Mouse (Mus musculus) stomach, adult 2 months (tissue): Measurements from ENCODE around the gene Ube2d3. TPM values are rescaled to one million over a fixed set of nuclear protein-coding genes. Genes with fewer than 3 reads are reported as not detected.

Experiments
- polyA plus RNA-seq: library from polyadenylated mRNA; depleted of rRNA; stranded (reverse); fragments of >200 nt; gene quantifications from 2 replicates; pipeline ENCODE4 v1.2.3, GENCODE M21; 2012; rRNA removed

The Ube2d3 gene
- 71.5 and 109 TPM in 2 replicates for polyA plus RNA-seq

GRCm38 (mm10) chr3:135437758-135438495 is at the start of gene Ube2d3:
Gene Ube2d3, plus strand, starts transcription at chr3:135438149.

GRCm38 (mm10) chr3:135423608-135424212 is 14.2 kb upstream of the Ube2d3 start, which contains the start of gene Cisd2:
Gene Cisd2, minus strand, starts transcription at chr3:135423925.

GRCm38 (mm10) chr3:135485128-135485899 is 47.4 kb downstream of the Ube2d3 start, which contains the start of gene Manba:
Gene Manba, plus strand, starts transcription at chr3:135485611.

Other genes starting within 250 kb of the Ube2d3 start
- gene Cenpe, start 225.6 kb upstream of the Ube2d3 start, polyA plus RNA-seq: 0.08 and 0.39 TPM in 2 replicates
- 0.40 and 0.67 TPM in 2 replicates for gene Bdh2, start 156.9 kb upstream of the Ube2d3 start, polyA plus RNA-seq
- gene Slc9b2, start 130.4 kb upstream of the Ube2d3 start, polyA plus RNA-seq: 1.0 and 1.4 TPM in 2 replicates
- not detected in 2 replicates for gene Slc9b1, start 90.1 kb upstream of the Ube2d3 start, polyA plus RNA-seq
- gene Cisd2, start 14.2 kb upstream of the Ube2d3 start, polyA plus RNA-seq: 15.6 and 33.7 TPM in 2 replicates
- 1.7 and 3.6 TPM in 2 replicates for gene Manba, start 47.5 kb downstream of the Ube2d3 start, polyA plus RNA-seq